Mouse (Mus musculus) myocyte (in vitro differentiated cells): ENCODE measurements around the gene Zup1. TPM values are rescaled to one million over a fixed set of nuclear protein-coding genes. Genes with fewer than 3 reads are reported as not detected.
"Not testable (repeated sequence)": the region's sequence is repeated elsewhere in the genome, so short reads cannot be mapped to it uniquely, and the experiment has no call there.

Source experiments
- H3K27me3 ChIP-seq: one replicate; pipeline ENCODE4 v1.6.1; 2011; ENCODE audit not compliant: control insufficient read depth, insufficient read depth, insufficient read length
- H3K36me3 ChIP-seq: one replicate; pipeline ENCODE4 v1.6.1; 2011; ENCODE audit not compliant: control insufficient read depth, insufficient read depth
- H3K4me2 ChIP-seq: one replicate; pipeline ENCODE4 v1.6.1; 2011; ENCODE audit warnings: low read depth, control low read depth
- H3K4me3 ChIP-seq: one replicate; pipeline ENCODE4 v1.5.1; 2011; ENCODE audit warnings: mild to moderate bottlenecking, control low read depth, moderate library complexity
- H3K79me2 ChIP-seq: one replicate; pipeline ENCODE4 v1.6.1; 2011; ENCODE audit not compliant: control insufficient read depth, insufficient read depth
- H3ac ChIP-seq: one replicate; pipeline ENCODE4 v1.6.1; 2011; ENCODE audit not compliant: control insufficient read depth, insufficient read length
- CEBPB ChIP-seq: IDR thresholded peaks from 2 replicates; pipeline ENCODE4 v1.6.1; 2011; ENCODE audit warnings: mild to moderate bottlenecking, moderate library complexity; ENCODE audit not compliant: poor library complexity, insufficient read depth, severe bottlenecking
- E2F4 ChIP-seq: IDR thresholded peaks from one replicate; pipeline ENCODE4 v1.6.1; 2011; ENCODE audit warnings: mild to moderate bottlenecking, control low read depth, moderate library complexity; ENCODE audit not compliant: insufficient read depth
- MAX ChIP-seq: IDR thresholded peaks from one replicate; pipeline ENCODE4 v1.6.1; 2011; ENCODE audit warnings: low read depth, mild to moderate bottlenecking, control low read depth
- MYOD1 ChIP-seq, 3 experiments: IDR thresholded peaks; one replicate each; pipeline ENCODE4 v1.6.1; 2011; ENCODE audit warnings: control low read depth in 2 of 3, low read depth in 2 of 3, mild to moderate bottlenecking in 2 of 3, moderate library complexity in 1 of 3; ENCODE audit not compliant: insufficient read length in 2 of 3, control insufficient read depth in 1 of 3
- MYOG ChIP-seq, 3 experiments: IDR thresholded peaks; one replicate each; pipeline ENCODE4 v1.6.1; 2011; ENCODE audit warnings: control low read depth in 2 of 3, low read depth in 2 of 3, mild to moderate bottlenecking in 2 of 3; ENCODE audit not compliant: insufficient read length in 2 of 3, control insufficient read depth in 1 of 3, insufficient read depth in 1 of 3
- POLR2A ChIP-seq: IDR thresholded peaks from one replicate; pipeline ENCODE4 v1.6.1; 2011; ENCODE audit warnings: low read depth, mild to moderate bottlenecking, control low read depth, moderate library complexity; ENCODE audit not compliant: insufficient read length
- POLR2AphosphoS2 ChIP-seq: IDR thresholded peaks from one replicate; pipeline ENCODE4 v1.6.1; 2011; ENCODE audit warnings: low read depth, control low read depth; ENCODE audit not compliant: insufficient read length
- REST ChIP-seq: IDR thresholded peaks from one replicate; pipeline ENCODE4 v1.6.1; 2011; ENCODE audit warnings: mild to moderate bottlenecking, control low read depth, moderate library complexity; ENCODE audit not compliant: insufficient read depth, insufficient read length
- SRF ChIP-seq: IDR thresholded peaks from one replicate; pipeline ENCODE4 v1.6.1; 2011; ENCODE audit warnings: low read depth; ENCODE audit not compliant: control insufficient read depth, insufficient read length
- TCF12 ChIP-seq: IDR thresholded peaks from one replicate; pipeline ENCODE4 v1.6.1; 2011; ENCODE audit warnings: mild to moderate bottlenecking, control low read depth; ENCODE audit not compliant: poor library complexity, insufficient read depth, severe bottlenecking
- TCF3 ChIP-seq: IDR thresholded peaks from one replicate; pipeline ENCODE4 v1.6.1; 2011; ENCODE audit warnings: low read depth, control low read depth; ENCODE audit not compliant: insufficient read length
- USF1 ChIP-seq: IDR thresholded peaks from one replicate; pipeline ENCODE4 v1.6.1; 2011; ENCODE audit warnings: low read depth, mild to moderate bottlenecking, control low read depth, moderate library complexity
- polyA plus RNA-seq: library from polyadenylated mRNA; unstranded; fragments of >200 nt; fragmentation: generic; extraction: Trizol; gene quantifications from one replicate; pipeline ENCODE4 v1.2.1, GENCODE M21; 2012; ENCODE audit warnings: missing spikeins

Gene Zup1
- polyA plus RNA-seq, result 2.2 TPM

- Histone ChIP-seq H3K36me3 (peaks cover 13% of the 10 kb centered on the region), H3K79me2 (peaks cover 25% of the 10 kb centered on the region), H3K27me3 (no peaks in the 10 kb centered on the region), H3K4me3 (peak within 1 kb of the TSS; percentile 41), H3K4me2 (peak within 1 kb of the TSS; percentile 78), H3ac (peak within 1 kb of the TSS; percentile 18)
- TF ChIP-seq USF1, result no peak
- 0 out of 2 replicates have a peak, but pooled peaks have one; percentile 43 for TF ChIP-seq CEBPB
- peak; percentile 82 for TF ChIP-seq POLR2AphosphoS2
- TF ChIP-seq POLR2A, result peak; percentile 86
- TF ChIP-seq TCF3, result no peak
- no peak for TF ChIP-seq MAX
- no peak for TF ChIP-seq REST
- TF ChIP-seq MYOD1 (IDR thresholded peaks at IDR 0.05; ENCODE audit: control insufficient read depth in 1 of 3, insufficient read length in 2 of 3, low read depth in 2 of 3), result no peak
- TF ChIP-seq MYOG (IDR thresholded peaks at IDR 0.05; ENCODE audit: control insufficient read depth in 1 of 3, insufficient read depth in 1 of 3, insufficient read length in 2 of 3, low read depth in 2 of 3), result no peak
- no peak for TF ChIP-seq SRF
- peak; percentile 20 for TF ChIP-seq E2F4
- TF ChIP-seq TCF12, result no peak
Observed at GRCm38 (mm10) chr10:33950803-33951583, at the start of gene Zup1. Zup1 (minus strand) TSS chr10:33951269.

GRCm38 (mm10) chr10:33998397-33998796, 47.3 kb upstream of the Zup1 start:
- Histone ChIP-seq H3K4me3 (no peak overlapping the region), H3K79me2 (no peaks in the 10 kb centered on the region), H3K27me3 (no peaks in the 10 kb centered on the region), H3K4me2 (no peak overlapping the region), H3ac (no peak overlapping the region), H3K36me3 (peaks cover 59% of the 10 kb centered on the region)
- TF ChIP-seq USF1 (no peak), CEBPB (no peak), TCF12 (no peak), POLR2A (no peak), E2F4 (no peak)

- H3K4me2 ChIP-seq, H3K27me3 ChIP-seq, H3K4me3 ChIP-seq, H3ac ChIP-seq, H3K79me2 ChIP-seq: not testable (repeated sequence)
- H3K36me3 ChIP-seq, result peaks cover 48% of the 10 kb centered on the region
Observed at GRCm38 (mm10) chr10:33996686-33997085, 45.6 kb upstream of the Zup1 start.

- H3K36me3 ChIP-seq, result no peaks in the 10 kb centered on the region
- no peak overlapping the region for H3ac ChIP-seq
- no peaks in the 10 kb centered on the region for H3K27me3 ChIP-seq
- TF ChIP-seq MYOG (IDR thresholded peaks at IDR 0.05; ENCODE audit: control insufficient read depth in 1 of 3, insufficient read depth in 1 of 3, insufficient read length in 2 of 3, low read depth in 2 of 3), result no peak
- TF ChIP-seq POLR2AphosphoS2, result no peak
- no peak for TF ChIP-seq TCF3
- TF ChIP-seq TCF12, result no peak
- TF ChIP-seq REST, result no peak
- no peak for TF ChIP-seq USF1
- no peak for TF ChIP-seq MAX
- TF ChIP-seq MYOD1 (IDR thresholded peaks at IDR 0.05; ENCODE audit: control insufficient read depth in 1 of 3, insufficient read length in 2 of 3, low read depth in 2 of 3), result no peak
- TF ChIP-seq CEBPB, result no peak
- no peak for TF ChIP-seq SRF
- no peak for TF ChIP-seq E2F4
- no peak overlapping the region for H3K4me2 ChIP-seq
- H3K4me3 ChIP-seq, result no peak overlapping the region
- no peaks in the 10 kb centered on the region for H3K79me2 ChIP-seq
Observed at GRCm38 (mm10) chr10:33986771-33987170, 35.7 kb upstream of the Zup1 start.

- Histone ChIP-seq H3K4me3 (no peak overlapping the region), H3K4me2 (no peak overlapping the region), H3ac (no peak overlapping the region), H3K36me3 (no peaks in the 10 kb centered on the region), H3K27me3 (no peaks in the 10 kb centered on the region), H3K79me2 (no peaks in the 10 kb centered on the region)
- no peak for TF ChIP-seq POLR2A
- TF ChIP-seq TCF3, result no peak
- no peak for TF ChIP-seq E2F4
- TF ChIP-seq REST, result no peak
- no peak for TF ChIP-seq POLR2AphosphoS2
- TF ChIP-seq USF1, result no peak
- TF ChIP-seq CEBPB, result no peak
- no peak for TF ChIP-seq MYOG (IDR thresholded peaks at IDR 0.05; ENCODE audit: control insufficient read depth in 1 of 3, insufficient read depth in 1 of 3, insufficient read length in 2 of 3, low read depth in 2 of 3)
- no peak for TF ChIP-seq MYOD1 (IDR thresholded peaks at IDR 0.05; ENCODE audit: control insufficient read depth in 1 of 3, insufficient read length in 2 of 3, low read depth in 2 of 3)
- TF ChIP-seq MAX, result no peak
- TF ChIP-seq SRF, result no peak
- TF ChIP-seq TCF12, result no peak
Observed at GRCm38 (mm10) chr10:33974781-33975494, 23.9 kb upstream of the Zup1 start.
